Mouse (Mus musculus) embryonic fibroblast, embryonic 13.5 days (primary cell): ENCODE results near the gene Crebzf. TPM values are rescaled to one million over a fixed set of nuclear protein-coding genes. Genes with fewer than 3 reads are reported as not detected.

Experiments
- H3K27ac ChIP-seq: 2 replicates; pipeline ENCODE4 v1.5.1; 2012; ENCODE audit warnings: low read length, control low read depth, inconsistent platforms; ENCODE audit not compliant: insufficient read depth
- H3K4me1 ChIP-seq: 2 replicates; pipeline ENCODE4 v1.6.1; 2011; ENCODE audit warnings: low read length; ENCODE audit not compliant: control insufficient read depth, insufficient read depth
- H3K4me3 ChIP-seq: 2 replicates; pipeline ENCODE4 v1.5.1; 2011; ENCODE audit warnings: mild to moderate bottlenecking, control low read depth, low read length; ENCODE audit not compliant: insufficient read depth
- CTCF ChIP-seq: IDR thresholded peaks from 2 replicates; pipeline ENCODE4 v1.5.1; 2011; ENCODE audit warnings: mild to moderate bottlenecking, control low read depth, low read length, moderate library complexity, borderline replicate concordance; ENCODE audit not compliant: insufficient read depth
- POLR2A ChIP-seq: IDR thresholded peaks from 2 replicates; pipeline ENCODE4 v1.6.1; 2011; ENCODE audit warnings: low read depth, mild to moderate bottlenecking, control low read depth, low read length, moderate library complexity
- polyA plus RNA-seq: library from polyadenylated mRNA; stranded (reverse); fragments of >200 nt; gene quantifications from 2 replicates; pipeline ENCODE4 v1.2.4, GENCODE M21; 2011; ENCODE audit warnings: low read depth; ENCODE audit not compliant: missing spikeins, insufficient read length

Crebzf gene
- polyA plus RNA-seq, 1 experiment, result 52.7 TPM

DNA sequence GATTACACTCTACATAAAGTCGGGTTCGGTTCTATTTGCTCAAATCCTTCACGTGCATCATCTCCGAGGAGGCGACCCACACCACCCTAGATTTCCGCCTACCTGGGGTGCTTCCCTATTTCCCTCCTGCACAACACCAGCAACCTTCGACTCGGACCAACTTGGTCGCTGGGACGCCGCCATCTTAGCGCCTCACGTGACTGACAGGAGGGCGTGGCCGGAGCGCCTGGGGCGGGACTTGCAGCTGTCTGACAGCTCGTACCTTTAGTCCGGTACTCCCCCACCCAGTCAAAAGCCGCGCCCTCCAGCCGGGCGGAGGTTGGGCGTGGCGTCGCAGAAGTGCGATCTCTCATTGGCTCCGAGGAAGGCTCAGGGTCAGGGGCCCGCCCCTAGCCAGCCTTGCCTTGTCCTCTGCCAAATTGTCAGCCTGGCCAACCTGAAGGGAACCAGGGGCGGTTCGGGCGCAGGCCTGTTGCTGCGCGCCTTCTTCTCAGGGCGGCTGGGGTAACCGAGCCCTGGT lies 33.3 kb downstream of the Crebzf start, which contains the start of gene Tmem126b:
Gene Tmem126b, minus strand, starts transcription at position 209 of the 520 bp plus-strand sequence.
- peaks cover 5% of the 10 kb centered on the region; the same call in 1 of the 2 replicates for H3K4me1 ChIP-seq
- H3K27ac ChIP-seq, result no peak within 1 kb of the TSS
- H3K4me3 ChIP-seq, result peak within 1 kb of the TSS; percentile 78
- TF ChIP-seq POLR2A, result peak; percentile 91
- no peak for TF ChIP-seq CTCF

DNA sequence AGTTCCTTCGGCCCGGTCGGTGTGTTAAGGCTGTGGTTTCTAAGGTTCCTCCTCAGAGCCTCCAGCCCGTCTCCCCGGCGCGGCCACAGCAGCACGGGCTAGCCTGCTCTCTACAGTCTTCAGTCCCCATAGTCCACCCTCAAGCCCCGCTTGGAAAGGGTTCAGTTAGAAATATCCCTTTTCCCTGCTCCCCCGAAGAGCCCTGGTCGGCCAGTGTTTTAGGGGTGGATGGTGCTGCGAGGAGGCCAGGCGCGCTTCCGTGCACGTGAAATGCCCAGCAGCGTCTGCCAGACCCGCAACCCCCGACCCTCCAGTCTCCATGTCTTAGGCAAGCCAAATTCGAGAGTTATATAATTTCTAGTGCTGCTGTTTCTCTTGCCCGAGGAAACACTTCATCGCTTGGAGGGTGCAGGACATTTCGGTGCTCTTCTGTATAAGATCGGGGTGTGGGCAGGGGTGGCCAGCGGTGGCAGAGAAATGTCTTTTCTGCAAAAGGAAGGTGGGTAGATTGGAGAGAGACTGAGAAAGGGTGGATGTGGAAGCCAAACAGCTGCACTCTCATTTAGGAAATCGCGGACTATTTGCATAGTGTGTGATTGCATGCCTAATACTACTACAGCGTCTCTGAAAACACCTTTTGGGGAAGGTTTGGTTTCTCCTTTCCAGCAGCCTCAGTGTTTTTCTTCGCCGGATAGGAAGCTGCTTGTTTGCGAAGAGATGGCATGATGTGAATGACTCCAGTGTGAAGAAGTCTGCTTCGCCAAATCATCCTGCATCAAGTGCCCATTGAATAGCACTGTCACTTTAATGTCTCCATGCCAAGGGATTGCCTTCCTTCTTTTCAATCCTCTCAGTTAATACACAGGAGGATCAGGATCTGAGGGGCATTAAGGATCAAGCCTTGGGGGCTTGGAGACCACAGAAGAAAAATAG lies 34.0 kb downstream of the Crebzf start, which contains the start of gene Dlg2:
Gene Dlg2, plus strand, starts transcription at position 360 of the 933 bp plus-strand sequence.
- TF ChIP-seq POLR2A (no peak), CTCF (no peak)
- no peak within 1 kb of the TSS for H3K27ac ChIP-seq
- peaks cover 5% of the 10 kb centered on the region; the same call in 1 of the 2 replicates for H3K4me1 ChIP-seq
- H3K4me3 ChIP-seq, result peak within 1 kb of the TSS; percentile 78

- no peak overlapping the region for H3K27ac ChIP-seq
- TF ChIP-seq POLR2A (no peak), CTCF (no peak)
- H3K4me1 ChIP-seq, result no peaks in the 10 kb centered on the region
- no peak overlapping the region for H3K4me3 ChIP-seq
These were observed 40.1 kb downstream of the Crebzf start for GRCm38 (mm10) chr7:90482607-90483006.

Other genes starting within 250 kb of the Crebzf start
- gene Ccdc83, start 177.0 kb upstream of the Crebzf start, polyA plus RNA-seq, result not detected in 2 replicates
- 31.1 and 41.3 TPM in 2 replicates for gene Sytl2, start 140.5 kb upstream of the Crebzf start, polyA plus RNA-seq
- 0.38 and 0.83 TPM in 2 replicates for gene Ccdc89, start 16.2 kb upstream of the Crebzf start, polyA plus RNA-seq
- 79.9 and 89.8 TPM in 2 replicates for gene Tmem126a, start 14.5 kb downstream of the Crebzf start, polyA plus RNA-seq
- 16.8 and 19.1 TPM in 2 replicates for gene Tmem126b, start 33.3 kb downstream of the Crebzf start, polyA plus RNA-seq
- 3.3 and 5.2 TPM in 2 replicates for gene Dlg2, start 33.9 kb downstream of the Crebzf start, polyA plus RNA-seq